Mouse (Mus musculus) left cerebral cortex, postnatal 4 days (tissue): ENCODE data around the gene Gsdma2. TPM values are rescaled to one million over a fixed set of nuclear protein-coding genes. Genes with fewer than 3 reads are reported as not detected.

Experiments
- DNase-seq: peaks from one replicate; pipeline ENCODE4 v3.0.0-alpha.2; 2022
- intact Hi-C: fragments of 180-260 bp; cut with DNase I; formaldehyde crosslinking; loops from one replicate; pipeline ENCODE4 v1.15.1; 2025
- total RNA-seq, 2 experiments: library from RNA; stranded (reverse); gene quantifications; 2 replicates each; pipeline ENCODE4 v1.2.3; 2021

The Gsdma2 gene
- total RNA-seq, 2 experiments from 2014 or later: not detected

DNA sequence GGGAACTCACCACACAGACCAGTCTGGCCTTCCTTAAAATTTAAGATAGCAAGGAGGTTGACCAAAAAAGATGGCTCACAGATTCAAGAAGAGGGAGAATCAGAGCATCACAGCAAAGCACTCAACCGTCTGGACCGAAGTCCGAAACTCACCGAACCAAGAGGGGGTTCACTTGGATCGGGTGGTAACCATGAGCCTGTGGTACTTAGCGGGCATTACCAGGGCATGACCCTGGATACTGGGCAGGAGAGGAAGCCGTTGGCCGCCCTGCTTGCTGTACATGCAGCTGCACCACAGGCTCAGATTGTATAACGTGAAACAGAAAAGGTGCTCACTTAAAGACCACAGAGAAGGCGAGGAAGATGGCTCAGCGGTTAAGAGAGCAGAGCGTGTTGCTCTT lies 50.7 kb downstream of the Gsdma2 start:
- intact Hi-C loops: no loop called here
- DNase-seq: no peak

DNA sequence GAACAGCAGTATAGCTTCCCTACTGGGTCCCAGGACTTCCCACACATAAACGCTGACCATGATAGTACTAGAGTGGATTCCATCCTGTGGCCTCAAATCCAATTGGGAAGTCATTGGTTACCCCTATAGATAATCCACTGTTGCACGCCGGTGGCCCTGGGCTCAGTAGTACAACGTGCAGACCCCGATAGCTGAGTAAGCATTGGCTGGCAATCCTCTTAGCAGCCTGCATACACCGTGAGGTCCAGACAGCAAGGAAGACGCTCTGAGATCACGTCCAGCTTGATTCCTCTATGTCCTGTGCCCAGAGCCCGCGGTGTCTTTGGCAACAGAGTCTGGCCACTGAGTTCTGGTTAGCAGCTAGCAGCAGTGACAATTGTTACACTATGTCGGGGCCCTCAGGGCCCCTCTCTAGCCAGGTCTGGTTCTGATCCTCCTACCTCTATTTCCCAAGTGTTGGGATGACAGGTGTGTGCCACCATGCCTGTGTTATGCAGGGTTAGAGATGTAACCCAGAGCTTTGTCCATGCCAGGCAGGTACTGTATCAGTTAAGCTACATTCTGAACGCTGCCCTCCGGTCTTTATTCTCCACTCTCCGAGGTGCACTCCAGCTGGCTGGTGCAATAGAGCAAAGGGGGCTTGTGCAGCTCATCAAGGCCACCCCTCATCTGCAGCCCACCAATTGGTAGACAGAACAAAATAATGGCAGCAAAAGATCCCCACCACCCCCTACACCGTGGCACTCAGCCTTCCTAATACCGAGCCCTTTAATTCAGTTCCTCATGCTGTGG lies 52.5 kb downstream of the Gsdma2 start:
- intact Hi-C loops: no loop called here

DNA sequence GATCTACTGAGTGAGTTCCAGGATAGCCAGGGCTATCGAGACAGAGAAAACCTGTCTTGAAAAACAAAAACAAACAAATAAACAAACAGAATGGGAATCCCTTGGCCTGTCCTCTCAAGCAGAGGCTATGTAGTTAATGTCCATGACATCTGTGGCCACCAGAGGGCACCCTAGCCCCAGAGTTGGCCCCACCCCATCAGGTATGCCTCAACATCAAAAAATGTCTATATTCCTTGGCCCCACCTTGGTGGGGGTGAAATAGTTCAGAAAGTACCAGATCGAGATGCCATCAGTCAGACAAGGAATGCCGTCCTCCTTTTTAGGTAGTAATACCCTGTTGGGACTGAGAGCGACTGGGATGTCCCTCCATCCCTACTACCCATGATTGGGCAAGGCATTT lies 53.4 kb downstream of the Gsdma2 start:
- intact Hi-C loops: loop anchor here (5.0 kb wide), 1 partner anchor 87 kb away; no protein-coding TSS in a partner anchor

More for the DNA sequence above, 52.5 kb downstream of the Gsdma2 start:
- DNase-seq: no peak

DNA sequence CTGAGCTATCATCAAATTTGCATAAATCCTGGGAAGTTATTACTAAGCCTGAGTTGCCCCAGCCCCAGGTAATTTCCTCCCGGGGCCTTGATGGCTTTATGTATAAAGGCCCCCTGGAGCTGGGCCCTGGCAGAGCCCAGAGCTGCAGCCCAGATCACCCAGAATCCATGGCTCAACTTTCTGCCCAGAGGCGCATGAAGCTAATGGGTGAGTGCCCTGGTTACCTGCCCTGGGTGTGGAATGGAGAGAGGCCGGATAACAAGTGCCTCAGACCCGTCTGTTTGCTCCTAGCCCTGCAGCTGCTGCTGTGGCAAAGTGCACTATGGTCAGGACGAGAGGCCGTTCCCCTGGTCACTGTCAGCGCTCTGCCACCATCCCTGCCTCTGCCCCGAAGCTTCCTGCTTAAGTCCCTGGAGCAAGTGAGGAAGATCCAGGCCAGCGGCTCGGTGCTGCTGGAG lies 54.7 kb downstream of the Gsdma2 start, which contains the start of gene Csf3:
Csf3 (plus strand) TSS at position 51 of the 458 bp plus-strand sequence.
- intact Hi-C loops: loop anchor here (5.0 kb wide), 1 partner anchor 86 kb away; no protein-coding TSS in a partner anchor

More for the DNA sequence above, 53.4 kb downstream of the Gsdma2 start:
- peak; percentile 81 for DNase-seq

GRCm38 (mm10) chr11:98702323-98702722 lies 55.8 kb downstream of the Gsdma2 start:
- intact Hi-C loops: loop anchor here (5.0 kb wide), 1 partner anchor 85 kb away; no protein-coding TSS in a partner anchor

More for the DNA sequence above, 54.7 kb downstream of the Gsdma2 start, which contains the start of gene Csf3:
- DNase-seq: no peak

DNA sequence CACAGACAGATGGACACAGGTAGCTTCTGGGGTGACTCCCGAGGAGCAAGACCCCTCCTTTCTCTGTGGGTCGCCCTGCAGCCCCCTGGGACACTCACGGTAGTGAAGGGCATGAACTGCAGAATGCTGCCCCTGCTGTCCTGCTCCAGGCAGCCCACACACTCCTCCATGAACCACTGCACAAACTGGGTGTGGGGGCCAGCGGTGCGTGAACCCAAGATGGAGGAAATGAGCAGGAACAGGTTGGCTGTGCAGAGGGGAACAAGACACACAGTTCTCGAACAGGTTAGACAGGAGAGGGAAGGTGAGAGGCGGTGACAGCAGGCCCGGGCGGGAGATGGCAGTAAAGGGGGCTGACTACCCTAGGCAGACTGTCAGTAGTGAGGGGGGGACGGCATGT lies 58.5 kb downstream of the Gsdma2 start:
- intact Hi-C loops: no loop called here
- no peak for DNase-seq

More at GRCm38 (mm10) chr11:98702323-98702722, 55.8 kb downstream of the Gsdma2 start:
- no peak for DNase-seq

Other genes with a start within 250 kb of the Gsdma2 start
- gene Pgap3, start 246.3 kb upstream of the Gsdma2 start, total RNA-seq: 1 to 10 TPM; 7.6 to 9.2 TPM
- gene Erbb2, start 234.3 kb upstream of the Gsdma2 start, total RNA-seq: 1 to 10 TPM; 3.9 to 4.1 TPM
- gene Mien1, start 207.8 kb upstream of the Gsdma2 start, total RNA-seq: 100 to 1,000 TPM; 111 to 118 TPM
- 1 to 10 TPM; 2.2 to 2.3 TPM for gene Grb7, start 200.4 kb upstream of the Gsdma2 start, total RNA-seq
- under 1 TPM; 0.38 to 0.46 TPM for gene Ikzf3, start 100.7 kb upstream of the Gsdma2 start, total RNA-seq
- not detected for gene Zpbp2, start 95.7 kb upstream of the Gsdma2 start, total RNA-seq
- gene Ormdl3, start 59.4 kb upstream of the Gsdma2 start, total RNA-seq: 10 to 100 TPM; 60.7 to 64.9 TPM
- not detected for gene Lrrc3c, start 48.5 kb upstream of the Gsdma2 start, total RNA-seq
- gene Gm12355, start 21.1 kb upstream of the Gsdma2 start, total RNA-seq: 10 to 100 TPM; 24.2 to 26.4 TPM
- gene Gsdma3, start 20.4 kb upstream of the Gsdma2 start, total RNA-seq: not detected
- gene Gsdma, start 17.6 kb downstream of the Gsdma2 start, total RNA-seq: not detected
- 100 to 1,000 TPM; 131 to 145 TPM for gene Psmd3, start 35.8 kb downstream of the Gsdma2 start, total RNA-seq
- not detected for gene Csf3, start 54.5 kb downstream of the Gsdma2 start, total RNA-seq
- gene Med24, start 82.7 kb downstream of the Gsdma2 start, total RNA-seq: 10 to 100 TPM; 96.8 to 99.4 TPM
- 1,000 to 10,000 TPM; 1,274 to 1,289 TPM for gene Thra, start 93.9 kb downstream of the Gsdma2 start, total RNA-seq
- 10 to 100 TPM; 31.9 TPM for gene Nr1d1, start 128.6 kb downstream of the Gsdma2 start, total RNA-seq
- gene Msl1, start 148.8 kb downstream of the Gsdma2 start, total RNA-seq: 100 to 1,000 TPM; 163 to 166 TPM
- gene Casc3, start 158.1 kb downstream of the Gsdma2 start, total RNA-seq: 10 to 100 TPM; 61.0 to 67.1 TPM
- gene Rapgefl1, start 190.0 kb downstream of the Gsdma2 start, total RNA-seq: 10 to 100 TPM; 87.3 to 91.8 TPM
- gene Wipf2, start 216.9 kb downstream of the Gsdma2 start, total RNA-seq: 10 to 100 TPM; 22.1 to 24.3 TPM